ENCODE assay signal across 14 mouse cellular contexts in the genomic region with DNA sequence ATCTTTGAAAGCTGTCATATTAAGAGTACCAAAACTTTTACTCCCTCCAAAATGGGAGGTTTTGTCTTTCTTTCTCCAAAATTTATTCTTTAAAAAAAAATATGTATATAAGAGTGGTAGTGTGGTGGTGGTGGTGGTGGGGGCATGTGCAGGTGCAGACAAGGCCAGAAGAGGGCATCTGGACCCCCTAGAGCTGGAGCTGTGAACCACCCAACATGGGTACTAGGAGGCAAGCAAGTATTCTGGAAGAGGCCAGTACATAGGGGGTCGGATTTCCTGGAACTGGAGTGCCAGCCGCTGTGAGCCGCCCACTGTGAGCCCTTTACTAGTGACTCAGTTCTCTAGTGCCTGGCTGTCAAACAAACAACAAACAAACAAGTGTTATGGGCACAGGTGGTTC. TPM values are rescaled to one million over a fixed set of nuclear protein-coding genes. Genes with fewer than 3 reads are reported as not detected.
DNase-seq lines count a peak whose midpoint lies in the region; ATAC-seq and TF ChIP-seq lines count a peak whose summit lies in the region.
"Had no signal": no experiment of that assay in that cellular context is flagged by ENCODE, and none has a peak within 500 bp of the region (broad histone marks: within the 10 kb centered on the region; RNA-seq: fewer than 3 reads in every experiment).

No protein-coding gene starts in this region.

- H3K4me1 ChIP-seq in hindbrain, embryonic 16.5 days (ENCODE audit: control insufficient read depth, insufficient read depth, low read depth, low read length): peaks cover 6% of the 10 kb centered on the region
- peaks cover 31% of the 10 kb centered on the region for H3K4me1 ChIP-seq in hindbrain, embryonic 13.5 days (replicated peaks)
- H3K4me1 ChIP-seq in lung, postnatal 0 days (ENCODE audit: insufficient read depth, low read depth, low read length): no peaks in the 10 kb centered on the region

- H3K27me3 ChIP-seq in hindbrain, embryonic 16.5 days (replicated peaks; ENCODE audit: control insufficient read depth, insufficient read depth, low read length): no peaks in the 10 kb centered on the region
- H3K27me3 ChIP-seq in hindbrain, embryonic 13.5 days: no peaks in the 10 kb centered on the region
- no peaks in the 10 kb centered on the region for H3K27me3 ChIP-seq in lung, postnatal 0 days (replicated peaks; ENCODE audit: insufficient read depth, low read length)
- H3K27me3 ChIP-seq: forebrain, embryonic 15.5 days; lung, embryonic 15.5 days; midbrain, embryonic 12.5 days had no signal

- DNase-seq in lung, postnatal 0 days (ENCODE audit: low spot score): no peak
- no peak for DNase-seq in lung, postnatal 10 days
- no peak for DNase-seq in brain, embryonic 14.5 days (ENCODE audit: low read depth)
- DNase-seq in thymus, postnatal 14 days: peak; percentile 60
- no peak for DNase-seq in spleen, postnatal 36 days (ENCODE audit: low spot score in 2 of 2)
- DNase-seq: adrenal gland, postnatal 10 days; cerebellum, adult 9-11 months; embryo, embryonic 11 days; kidney, postnatal 10 days had no signal

- 0 out of 2 replicates have a peak, but pooled peaks have one; percentile 30 for ATAC-seq in hindbrain, embryonic 16.5 days
- ATAC-seq in hindbrain, embryonic 13.5 days (ENCODE audit: low FRiP score): no peak
- ATAC-seq in lung, postnatal 0 days: no peak
- ATAC-seq: forebrain, embryonic 15.5 days had no signal

- H3K9ac ChIP-seq in hindbrain, embryonic 16.5 days (ENCODE audit: low read depth, low read length): no peak overlapping the region
- H3K9ac ChIP-seq in hindbrain, embryonic 13.5 days: no peak overlapping the region
- H3K9ac ChIP-seq in lung, postnatal 0 days (replicated peaks; ENCODE audit: low read depth): no peak overlapping the region
- H3K9ac ChIP-seq: forebrain, embryonic 15.5 days; lung, embryonic 15.5 days; midbrain, embryonic 12.5 days had no signal

- no peak overlapping the region for H3K4me3 ChIP-seq in hindbrain, embryonic 16.5 days (ENCODE audit: low read length)
- no peak overlapping the region for H3K4me3 ChIP-seq in hindbrain, embryonic 13.5 days
- no peak overlapping the region for H3K4me3 ChIP-seq in lung, postnatal 0 days (ENCODE audit: low read depth, low read length)
- H3K4me3 ChIP-seq: forebrain, embryonic 15.5 days; lung, embryonic 15.5 days; midbrain, embryonic 12.5 days had no signal

- WGBS in hindbrain, embryonic 16.5 days: 52% methylated on average over 3 of the region's 3 CpGs
- WGBS in hindbrain, embryonic 13.5 days: 46% methylated on average over 3 of the region's 3 CpGs
- WGBS in lung, postnatal 0 days: 51% methylated on average over 3 of the region's 3 CpGs

- 0 out of 2 replicates have a peak, but pooled peaks cover 2% of the 10 kb centered on the region for H3K36me3 ChIP-seq in hindbrain, embryonic 16.5 days (ENCODE audit: control insufficient read depth, insufficient read depth, low read length)
- 0 out of 2 replicates have a peak, but pooled peaks cover 6% of the 10 kb centered on the region for H3K36me3 ChIP-seq in hindbrain, embryonic 13.5 days
- H3K36me3 ChIP-seq in lung, postnatal 0 days (ENCODE audit: insufficient read depth, low read length): no peaks in the 10 kb centered on the region
- H3K36me3 ChIP-seq: forebrain, embryonic 15.5 days; midbrain, embryonic 12.5 days had no signal

- TF ChIP-seq EP300 in lung, postnatal 0 days (IDR thresholded peaks at IDR 0.05): no peak

- H3K9me3 ChIP-seq in hindbrain, embryonic 16.5 days (ENCODE audit: control insufficient read depth, low read length): no peaks in the 10 kb centered on the region
- H3K9me3 ChIP-seq in hindbrain, embryonic 13.5 days: no peaks in the 10 kb centered on the region
- H3K9me3 ChIP-seq in lung, postnatal 0 days (ENCODE audit: low read length): no peaks in the 10 kb centered on the region
- H3K9me3 ChIP-seq: forebrain, embryonic 15.5 days; lung, embryonic 15.5 days; midbrain, embryonic 12.5 days had no signal

- no peak overlapping the region for H3K27ac ChIP-seq in hindbrain, embryonic 16.5 days (ENCODE audit: low read depth, low read length)
- H3K27ac ChIP-seq in hindbrain, embryonic 13.5 days: no peak overlapping the region
- no peak overlapping the region for H3K27ac ChIP-seq in lung, postnatal 0 days (ENCODE audit: low read length)
- H3K27ac ChIP-seq: forebrain, embryonic 15.5 days; lung, embryonic 15.5 days; midbrain, embryonic 12.5 days had no signal

- H3K4me2 ChIP-seq in hindbrain, embryonic 16.5 days (ENCODE audit: low read length): no peak overlapping the region
- no peak overlapping the region for H3K4me2 ChIP-seq in hindbrain, embryonic 13.5 days
- no peak overlapping the region for H3K4me2 ChIP-seq in lung, postnatal 0 days (replicated peaks; ENCODE audit: low read depth, low read length)
- H3K4me2 ChIP-seq: forebrain, embryonic 15.5 days; lung, embryonic 15.5 days; midbrain, embryonic 12.5 days had no signal

- peak; percentile 24; the same call in 1 of the 2 replicates for TF ChIP-seq CTCF in lung, postnatal 0 days (IDR thresholded peaks at IDR 0.05)
- TF ChIP-seq CTCF in brain, embryonic 14.5 days (IDR thresholded peaks at IDR 0.05; ENCODE audit: borderline replicate concordance, extremely low read depth, insufficient read depth, insufficient read length): peak; percentile 18; the same call in 1 of the 2 replicates

- TF ChIP-seq POLR2A in brain, embryonic 14.5 days (IDR thresholded peaks at IDR 0.05; ENCODE audit: borderline replicate concordance, extremely low read depth, insufficient read depth, insufficient read length, poor library complexity, severe bottlenecking): no peak

RNA-seq across cellular contexts. Expression of a gene that starts 34.9 kb away (rescaled TPM):
- polyA plus RNA-seq in hindbrain, embryonic 16.5 days (2015; fragmentation: Nextera tagmentation; extraction: Ambion mirVana): 3.3 and 4.8 TPM in 2 replicates
- 5.9 and 6.1 TPM in 2 replicates for polyA plus RNA-seq in hindbrain, embryonic 13.5 days (2015; fragmentation: Nextera tagmentation; extraction: Ambion mirVana)
- 5.4 and 6.3 TPM in 2 replicates for polyA plus RNA-seq in lung, postnatal 0 days (2015; fragmentation: Nextera tagmentation; extraction: Ambion mirVana)
- 11.3 and 11.9 TPM in 2 replicates for polyA plus RNA-seq in brain, embryonic 14.5 days (2012; rRNA removed)
